Mouse (Mus musculus): Measurements from ENCODE around the gene Ndufb8.

Gene Ndufb8

GRCm38 (mm10) chr19:44530018-44530417 is 25.2 kb downstream of the Ndufb8 start:
- DNase-seq (ENCODE audit: low spot score in 2 of 2), result no peak

- no peak for DNase-seq (ENCODE audit: low spot score in 2 of 2)
Measured at GRCm38 (mm10) chr19:44525551-44526205, 29.6 kb downstream of the Ndufb8 start.

- DNase-seq (ENCODE audit: low spot score in 2 of 2), result no peak
Measured at GRCm38 (mm10) chr19:44519152-44519551, 36.1 kb downstream of the Ndufb8 start.

GRCm38 (mm10) chr19:44517996-44518768 is 37.1 kb downstream of the Ndufb8 start:
- no peak for DNase-seq (ENCODE audit: low spot score in 2 of 2)

GRCm38 (mm10) chr19:44515769-44516168 is 39.5 kb downstream of the Ndufb8 start:
- DNase-seq (ENCODE audit: low spot score in 2 of 2), result no peak

GRCm38 (mm10) chr19:44514521-44515451 is 40.5 kb downstream of the Ndufb8 start:
- no peak for DNase-seq (ENCODE audit: low spot score in 2 of 2)

- no peak for DNase-seq (ENCODE audit: low spot score in 2 of 2)
Measured at GRCm38 (mm10) chr19:44513921-44514482, 41.2 kb downstream of the Ndufb8 start.

GRCm38 (mm10) chr19:44513054-44513833 is 42.0 kb downstream of the Ndufb8 start:
- DNase-seq (ENCODE audit: low spot score in 2 of 2), result no peak

- DNase-seq (ENCODE audit: low spot score in 2 of 2), result no peak
Measured at GRCm38 (mm10) chr19:44512601-44513000, 42.6 kb downstream of the Ndufb8 start.

- no peak for DNase-seq (ENCODE audit: low spot score in 2 of 2)
Measured at GRCm38 (mm10) chr19:44511451-44512231, 43.6 kb downstream of the Ndufb8 start.

- DNase-seq (ENCODE audit: low spot score in 2 of 2), result no peak
Measured at GRCm38 (mm10) chr19:44510534-44511175, 44.6 kb downstream of the Ndufb8 start.

GRCm38 (mm10) chr19:44502741-44503140 is 52.5 kb downstream of the Ndufb8 start:
- no peak for DNase-seq (ENCODE audit: low spot score in 2 of 2)

GRCm38 (mm10) chr19:44501925-44502324 is 53.3 kb downstream of the Ndufb8 start:
- no peak for DNase-seq (ENCODE audit: low spot score in 2 of 2)

- DNase-seq (ENCODE audit: low spot score in 2 of 2), result no peak
Measured at GRCm38 (mm10) chr19:44500240-44500639, 55.0 kb downstream of the Ndufb8 start.

GRCm38 (mm10) chr19:44498936-44499335 is 56.3 kb downstream of the Ndufb8 start:
- no peak for DNase-seq (ENCODE audit: low spot score in 2 of 2)
